16 mouse cellular contexts compared by ENCODE assay signal in the genomic region with DNA sequence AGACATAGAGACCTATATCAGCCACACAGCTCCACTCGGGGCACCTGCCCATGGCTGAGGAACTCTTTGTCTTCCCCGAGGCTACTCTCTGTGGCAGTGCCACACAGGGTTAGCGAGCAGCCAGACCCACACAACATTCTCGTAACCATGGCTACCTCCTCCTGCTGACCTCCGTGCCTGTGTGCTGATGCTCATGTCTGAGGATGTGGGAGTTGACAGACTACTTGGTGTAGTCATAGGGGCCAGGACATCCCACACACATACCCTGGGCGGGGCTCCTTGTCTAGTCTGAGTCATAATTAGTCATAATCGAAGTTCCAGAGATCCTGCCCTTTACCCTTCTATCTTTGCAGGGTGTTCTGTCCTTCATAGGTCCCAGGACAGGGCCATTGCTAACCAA.
DNase-seq lines count a peak whose midpoint lies in the region; ATAC-seq lines count a peak whose summit lies in the region.
"Had no signal": no experiment of that assay in that cellular context is flagged by ENCODE, and none has a peak within 500 bp of the region (broad histone marks: within the 10 kb centered on the region; RNA-seq: fewer than 3 reads in every experiment).

No protein-coding gene starts in this region.

- H3K9me3 ChIP-seq in lung, embryonic 15.5 days: no peaks in the 10 kb centered on the region
- no peaks in the 10 kb centered on the region for H3K9me3 ChIP-seq in embryonic facial prominence, embryonic 10.5 days
- H3K9me3 ChIP-seq: neural tube, embryonic 12.5 days had no signal

- H3K27ac ChIP-seq in lung, embryonic 15.5 days: no peak overlapping the region
- H3K27ac ChIP-seq in embryonic facial prominence, embryonic 10.5 days (replicated peaks): 0 out of 2 replicates have a peak overlapping the region, but pooled peaks have one; percentile 14
- H3K27ac ChIP-seq: neural tube, embryonic 12.5 days had no signal

- WGBS in lung, embryonic 15.5 days: 64% methylated on average over 7 of the region's 7 CpGs
- WGBS in embryonic facial prominence, embryonic 10.5 days: 80% methylated on average over 7 of the region's 7 CpGs

- no peaks in the 10 kb centered on the region for H3K27me3 ChIP-seq in lung, embryonic 15.5 days
- H3K27me3 ChIP-seq in embryonic facial prominence, embryonic 10.5 days (replicated peaks; ENCODE audit: low read depth, poor library complexity, severe bottlenecking): no peaks in the 10 kb centered on the region
- H3K27me3 ChIP-seq: neural tube, embryonic 12.5 days had no signal

- no peaks in the 10 kb centered on the region for H3K36me3 ChIP-seq in lung, embryonic 15.5 days
- no peaks in the 10 kb centered on the region for H3K36me3 ChIP-seq in embryonic facial prominence, embryonic 10.5 days (replicated peaks)
- H3K36me3 ChIP-seq: neural tube, embryonic 12.5 days had no signal

- H3K4me1 ChIP-seq in lung, embryonic 15.5 days: no peaks in the 10 kb centered on the region
- H3K4me1 ChIP-seq in embryonic facial prominence, embryonic 10.5 days: peaks cover 18% of the 10 kb centered on the region; the same call in 1 of the 2 replicates

- ATAC-seq in lung, embryonic 15.5 days (ENCODE audit: borderline replicate concordance, extremely low read depth, low FRiP score, low TSS enrichment): 0 out of 2 replicates have a peak, but pooled peaks have one; percentile 15

- no peak overlapping the region for H3K4me3 ChIP-seq in lung, embryonic 15.5 days
- no peak overlapping the region for H3K4me3 ChIP-seq in embryonic facial prominence, embryonic 10.5 days
- H3K4me3 ChIP-seq: neural tube, embryonic 12.5 days had no signal

- H3K4me2 ChIP-seq in lung, embryonic 15.5 days: no peak overlapping the region
- H3K4me2 ChIP-seq: heart, embryonic 11.5 days; liver, embryonic 11.5 days; neural tube, embryonic 12.5 days had no signal

- DNase-seq in lung, postnatal 4 days: no peak
- DNase-seq in 3T3-L1 (ENCODE audit: low read depth, low spot score) (peak; percentile 57), 416B (ENCODE audit: low read depth) (peak; percentile 28)
- DNase-seq in embryonic facial prominence, embryonic 10.5 days (ENCODE audit: low spot score): no peak
- DNase-seq in frontal cortex, adult 2 months (ENCODE audit: extremely low spot score in 1 of 2, low spot score in 1 of 2): no peak
- no peak for DNase-seq in kidney, postnatal 36 days
- DNase-seq: adrenal gland, postnatal 10 days; cerebellum, adult 9-10 months; gastrocnemius, postnatal 36 days; heart, postnatal 36 days; kidney, adult 18-20 months; kidney, postnatal 25 days had no signal

- H3K9ac ChIP-seq in lung, embryonic 15.5 days: no peak overlapping the region
- H3K9ac ChIP-seq: neural tube, embryonic 12.5 days had no signal

Comparison
In these comparisons a context has a peak if more than half of its experiments do, and no peak if none do; other contexts are left out.
1. DNase-seq: peak in 3T3-L1 (single experiment) and 416B (single experiment); none in lung, postnatal 4 days (0 of 2), embryonic facial prominence, embryonic 10.5 days (single experiment), frontal cortex, adult 2 months (0 of 2) and kidney, postnatal 36 days (0 of 2).